Mouse (Mus musculus) v-Abl transformed pro-B cells (cell line): ENCODE data around the gene Nfic.

ENCODE experiments used
- in situ Hi-C, 2 experiments: fragments of 400-800 bp; cut with MboI; formaldehyde crosslinking; loops; one replicate each; pipeline ENCODE4 v1.15.1; 2025; ENCODE audit not compliant: unreplicated experiment in 2 of 2

Nfic gene

DNA sequence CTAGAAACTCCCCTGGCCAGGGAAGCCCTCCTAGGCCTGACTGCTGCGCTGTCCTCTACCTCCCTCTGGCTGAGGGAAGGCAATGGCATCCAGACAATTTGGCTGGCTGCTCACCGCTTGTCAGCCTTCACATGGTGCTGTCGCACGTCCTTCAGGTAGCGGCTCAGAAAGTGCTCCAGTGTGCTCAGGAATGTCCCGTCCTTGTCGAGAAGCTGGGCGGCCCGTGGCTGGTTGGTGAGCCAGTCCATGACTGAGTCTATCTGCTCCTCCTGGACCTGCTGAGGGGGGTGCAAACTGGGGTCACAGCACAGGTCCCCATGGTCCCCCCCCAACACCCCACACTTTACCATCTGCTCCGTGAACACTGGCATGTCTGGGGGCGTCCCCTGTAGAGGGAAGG is 32.6 kb upstream of the Nfic start:
- in situ Hi-C loops = loop anchor here in 1 of 2 experiments (25.0 kb wide), 1 partner anchor 674 kb away; no protein-coding TSS in a partner anchor

GRCm38 (mm10) chr10:81486496-81486895 is 31.1 kb upstream of the Nfic start:
- in situ Hi-C loops = loop anchor here in 1 of 2 experiments (25.0 kb wide), 1 partner anchor 676 kb away; no protein-coding TSS in a partner anchor

DNA sequence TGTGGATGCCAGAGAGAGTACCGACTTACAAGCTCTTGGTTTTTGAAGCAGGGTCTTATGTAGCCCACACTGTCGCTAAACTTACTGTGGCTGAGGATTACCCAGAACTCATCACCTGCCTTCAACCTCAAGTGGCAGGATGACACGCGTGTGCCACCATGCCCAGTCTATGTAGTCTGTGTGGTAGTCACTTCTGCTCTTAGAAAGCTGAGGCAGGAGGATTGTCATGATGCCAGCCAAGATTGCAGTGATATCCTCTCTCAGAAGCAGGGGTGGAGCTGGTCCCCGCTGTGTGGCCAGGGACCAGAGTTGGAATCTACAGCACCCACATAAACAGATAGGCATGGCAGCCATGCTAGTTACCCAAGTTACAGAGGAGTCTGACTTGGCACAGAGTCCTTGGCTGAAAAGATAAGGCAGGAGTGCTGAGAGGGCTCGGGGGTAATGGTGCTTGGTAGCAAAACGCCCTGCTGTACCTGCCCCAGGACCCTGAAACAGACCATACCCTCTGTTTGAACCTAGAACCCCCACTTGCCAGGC is 30.1 kb upstream of the Nfic start:
- in situ Hi-C loops = loop anchor here in 1 of 2 experiments (25.0 kb wide), 1 partner anchor 677 kb away; no protein-coding TSS in a partner anchor

- in situ Hi-C loops = loop anchor here in 1 of 2 experiments (25.0 kb wide), 1 partner anchor 677 kb away; no protein-coding TSS in a partner anchor
Measured at GRCm38 (mm10) chr10:81485060-81485449, 29.6 kb upstream of the Nfic start.

GRCm38 (mm10) chr10:81484441-81485059 is 29.1 kb upstream of the Nfic start:
- in situ Hi-C loops = loop anchor here in 1 of 2 experiments (5.0 to 25.0 kb wide), 2 partner anchors 43 to 678 kb away; no protein-coding TSS in a partner anchor

- in situ Hi-C loops = loop anchor here in 1 of 2 experiments (5.0 to 25.0 kb wide), 2 partner anchors 43 to 678 kb away; no protein-coding TSS in a partner anchor
Measured at GRCm38 (mm10) chr10:81483983-81484382, 28.5 kb upstream of the Nfic start.

DNA sequence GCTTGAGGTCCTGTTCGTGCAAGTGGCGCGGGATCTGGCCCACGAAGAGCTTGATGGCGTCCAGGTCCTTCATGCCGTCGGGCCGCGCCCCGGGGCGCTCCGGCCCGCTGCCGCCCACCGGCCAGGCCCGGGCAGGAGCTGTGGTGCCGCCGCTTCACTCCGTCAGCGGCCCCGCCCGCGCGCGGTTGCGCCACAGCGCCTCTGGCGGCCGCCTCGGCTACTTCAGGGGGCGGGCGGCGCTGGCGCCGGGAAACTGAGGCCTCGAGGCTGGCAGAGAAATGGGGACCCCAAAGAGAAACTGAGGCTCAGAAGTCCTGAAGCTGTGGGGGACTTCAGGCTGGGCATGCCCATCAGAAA is 27.1 kb upstream of the Nfic start, which contains the start of gene Celf5:
Celf5 (minus strand) TSS at position 177 of the 357 bp plus-strand sequence.
- in situ Hi-C loops = loop anchor here in 1 of 2 experiments (5.0 to 25.0 kb wide), 2 partner anchors 45 to 680 kb away; no protein-coding TSS in a partner anchor

- in situ Hi-C loops = loop anchor here in 1 of 2 experiments (5.0 to 25.0 kb wide), 2 partner anchors 45 to 680 kb away; no protein-coding TSS in a partner anchor
Measured at GRCm38 (mm10) chr10:81481605-81482532, 26.4 kb upstream of the Nfic start.

DNA sequence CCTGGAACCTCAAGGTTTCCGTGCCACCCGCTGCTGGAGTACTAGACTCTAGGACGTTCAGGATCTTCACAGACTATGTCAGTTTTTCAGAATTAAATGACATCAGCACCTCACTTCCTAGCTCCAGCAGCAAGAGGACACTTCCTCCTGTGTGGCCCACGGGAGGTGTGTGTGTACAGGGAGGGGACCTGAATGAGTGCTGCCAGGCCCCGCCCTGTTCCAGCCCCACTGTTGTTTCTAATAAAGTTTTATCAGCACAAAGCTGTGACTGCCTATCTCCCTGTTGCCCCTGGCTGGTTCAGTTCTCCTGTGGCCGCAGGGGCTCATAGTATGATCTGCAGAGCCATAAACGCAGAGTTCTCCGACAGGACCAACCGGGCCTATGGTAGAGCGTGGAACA is 19.0 kb upstream of the Nfic start:
- in situ Hi-C loops = no loop called here

DNA sequence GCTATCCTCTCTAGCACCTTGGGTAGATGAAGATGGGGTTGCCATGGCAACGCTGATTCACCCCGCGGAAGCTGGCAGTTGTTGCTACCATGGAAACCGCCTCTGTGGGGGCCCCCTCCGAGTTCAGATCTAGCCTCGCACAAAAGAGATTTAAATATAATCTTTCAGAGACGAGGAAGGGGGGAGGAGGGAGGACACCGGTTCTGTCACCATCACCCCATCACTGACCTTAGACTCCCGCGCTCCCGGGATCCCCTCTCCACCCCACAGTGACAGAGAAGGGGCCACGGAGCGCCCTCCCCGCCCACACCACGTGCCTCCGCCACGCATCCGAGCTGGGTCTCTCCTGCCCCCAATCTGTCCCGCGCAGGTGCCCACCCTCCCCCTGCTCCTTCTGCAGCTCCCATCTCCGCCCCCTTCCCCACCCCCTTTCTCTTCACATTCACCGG is 17.6 kb upstream of the Nfic start:
- in situ Hi-C loops = no loop called here

GRCm38 (mm10) chr10:81472403-81473002 is 17.1 kb upstream of the Nfic start:
- in situ Hi-C loops = no loop called here

GRCm38 (mm10) chr10:81470454-81470853 is 15.0 kb upstream of the Nfic start:
- in situ Hi-C loops = no loop called here

- in situ Hi-C loops = no loop called here
Measured at GRCm38 (mm10) chr10:81469253-81469652, 13.8 kb upstream of the Nfic start.

GRCm38 (mm10) chr10:81467670-81468235 is 12.3 kb upstream of the Nfic start:
- in situ Hi-C loops = no loop called here

- in situ Hi-C loops = no loop called here
Measured at GRCm38 (mm10) chr10:81466881-81467280, 11.4 kb upstream of the Nfic start.

DNA sequence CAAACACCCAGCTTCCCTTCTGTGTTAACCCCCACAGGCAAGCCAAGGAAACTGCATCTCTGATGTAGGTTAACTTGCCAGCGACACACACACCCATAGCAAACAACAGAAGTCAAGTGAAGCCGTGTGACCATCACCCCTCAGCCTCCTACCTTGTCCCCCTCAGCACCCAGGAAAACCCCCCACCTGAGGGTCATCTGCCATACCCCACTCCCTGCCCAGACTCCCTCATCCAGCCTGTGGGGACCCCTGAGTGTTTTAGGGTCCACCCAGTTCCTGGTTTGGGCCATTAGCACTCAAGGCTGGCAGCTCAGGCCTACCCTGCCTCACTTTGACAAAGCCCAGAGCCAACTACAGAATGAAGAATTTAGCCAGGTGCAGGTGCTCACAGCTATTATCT is 10.6 kb upstream of the Nfic start:
- in situ Hi-C loops = no loop called here

DNA sequence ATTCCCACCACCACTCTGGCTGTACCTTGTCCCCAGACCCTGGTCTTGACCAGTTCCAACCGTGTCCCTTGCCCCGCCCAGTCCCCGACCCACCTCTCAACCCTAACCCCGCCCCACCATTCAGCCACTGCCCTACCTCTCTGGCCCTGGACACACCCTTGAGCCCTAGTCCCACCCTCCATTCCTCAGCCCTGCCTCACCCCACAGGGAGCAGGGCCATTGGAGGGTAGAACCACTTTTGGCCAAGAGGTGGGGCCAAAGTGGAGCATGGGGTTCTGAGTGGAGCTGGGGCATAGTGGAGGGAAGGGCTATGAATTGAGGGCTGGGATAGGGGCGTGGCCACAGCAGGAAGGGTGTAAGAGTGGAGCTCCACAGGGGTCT is 9.8 kb upstream of the Nfic start:
- in situ Hi-C loops = no loop called here

DNA sequence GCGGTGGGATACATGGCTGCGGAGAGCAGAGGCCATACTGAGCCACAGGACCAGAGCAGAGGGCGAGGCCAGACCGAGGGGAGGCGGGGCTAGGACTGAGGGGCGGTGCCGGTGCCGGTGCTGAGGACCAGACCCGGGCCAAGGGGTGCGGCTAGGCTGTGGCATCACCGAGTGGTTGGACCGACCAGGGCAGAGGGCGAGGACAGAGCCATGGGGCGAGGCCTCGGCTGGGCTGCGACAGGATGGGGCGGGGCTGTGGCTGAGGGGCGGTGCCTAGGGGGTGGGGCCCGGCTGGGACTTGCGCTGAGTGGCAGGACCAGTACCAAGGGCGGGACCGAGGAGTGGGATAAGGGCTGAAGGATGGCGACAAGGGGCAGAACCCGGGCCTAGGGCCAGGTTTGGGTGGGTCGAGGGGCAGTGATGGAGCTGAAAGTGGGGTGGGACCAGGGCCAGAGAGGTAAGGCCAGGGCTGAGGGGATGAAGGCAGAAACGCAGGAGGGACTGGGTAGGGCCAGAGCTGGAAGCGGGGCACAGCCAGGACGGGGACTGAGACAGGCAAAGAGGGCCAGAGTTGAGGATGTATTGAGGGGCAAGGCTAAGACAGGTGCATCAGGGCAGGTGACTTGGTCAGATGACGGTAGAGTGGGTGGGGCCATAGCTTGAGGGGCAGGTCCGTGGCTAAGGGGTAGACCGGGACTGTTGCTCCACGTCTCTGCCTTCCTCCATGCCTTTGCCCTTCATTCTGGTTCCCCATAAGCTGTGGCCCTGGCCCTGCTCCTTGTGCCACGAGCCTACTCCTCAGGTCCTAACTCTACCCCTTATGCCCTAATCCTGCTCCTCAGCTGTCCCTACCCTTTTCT is 9.2 kb upstream of the Nfic start:
- in situ Hi-C loops = no loop called here

- in situ Hi-C loops = no loop called here
Measured at GRCm38 (mm10) chr10:81463531-81463930, 8.1 kb upstream of the Nfic start.
